Mouse (Mus musculus) CH12.LX (cell line): Measurements from ENCODE around the gene Tmem8b. TPM values are rescaled to one million over a fixed set of nuclear protein-coding genes. Genes with fewer than 3 reads are reported as not detected.

Source experiments
- DNase-seq: peaks from one replicate; pipeline ENCODE4 v3.0.0-alpha.2; 2013; ENCODE audit errors: extremely low read depth
- H3K27ac ChIP-seq: 2 replicates; pipeline ENCODE4 v1.5.1; 2012; ENCODE audit warnings: low read depth, mild to moderate bottlenecking, control low read depth, moderate library complexity; ENCODE audit not compliant: insufficient read depth
- H3K27me3 ChIP-seq: replicated peaks from 2 replicates; pipeline ENCODE3; 2012; ENCODE audit warnings: inconsistent platforms
- H3K36me3 ChIP-seq, 2 experiments: replicated peaks in 1 of 2; 2 replicates each; pipeline versions ENCODE3 to v1.6.1; 2012; ENCODE audit warnings: inconsistent platforms in 1 of 2, low read length in 1 of 2, mild to moderate bottlenecking in 1 of 2, mixed read lengths in 1 of 2, moderate library complexity in 1 of 2; ENCODE audit not compliant: control insufficient read depth in 1 of 2, insufficient read depth in 1 of 2
- H3K4me1 ChIP-seq, 2 experiments: 2 replicates each; pipeline ENCODE4 v1.6.1; 2012; ENCODE audit warnings: inconsistent platforms in 1 of 2, moderate library complexity in 1 of 2; ENCODE audit not compliant: insufficient read depth in 2 of 2, control insufficient read depth in 1 of 2
- H3K4me2 ChIP-seq: 2 replicates; pipeline ENCODE4 v1.6.1; 2012; ENCODE audit warnings: low read depth, mild to moderate bottlenecking, control low read depth; ENCODE audit not compliant: poor library complexity, insufficient read depth, severe bottlenecking
- H3K4me3 ChIP-seq, 3 experiments: fragments of 150-350 bp in 1 of 3; sonication (generic) in 1 of 3; replicated peaks in 1 of 3; 2 replicates each; pipeline versions ENCODE3 to v1.5.1; 2011 to 2012; ENCODE audit warnings: low read depth in 2 of 3, low read length in 2 of 3, mild to moderate bottlenecking in 2 of 3, moderate library complexity in 2 of 3, control low read depth in 1 of 3, improper control_type of control experiment in 1 of 3, inconsistent platforms in 1 of 3, mixed read lengths in 1 of 3; ENCODE audit not compliant: poor library complexity in 1 of 3
- H3K79me2 ChIP-seq: replicated peaks from 2 replicates; pipeline ENCODE4 v1.6.1; 2012; ENCODE audit warnings: mild to moderate bottlenecking, moderate library complexity; ENCODE audit not compliant: control insufficient read depth, poor library complexity, insufficient read depth, severe bottlenecking; ENCODE audit errors: extremely low read depth
- H3K9ac ChIP-seq: 2 replicates; pipeline ENCODE4 v1.6.1; 2012; ENCODE audit warnings: low read depth, mild to moderate bottlenecking, control low read depth, moderate library complexity; ENCODE audit not compliant: insufficient read depth
- H3K9me3 ChIP-seq: replicated peaks from 2 replicates; pipeline ENCODE3; 2012; ENCODE audit warnings: low read length, inconsistent platforms, mixed read lengths
- BHLHE40 ChIP-seq: IDR thresholded peaks from 2 replicates; pipeline ENCODE4 v1.6.1; 2011; ENCODE audit warnings: mild to moderate bottlenecking, low read depth, low read length, improper control_type of control experiment
- CHD1 ChIP-seq: IDR thresholded peaks from 2 replicates; pipeline ENCODE4 v1.6.1; 2012; ENCODE audit warnings: low read depth, low read length, improper control_type of control experiment, inconsistent platforms
- CTCF ChIP-seq, 2 experiments: IDR thresholded peaks in 1 of 2; conservative IDR thresholded peaks in 1 of 2; 2 replicates each; pipeline ENCODE4 v1.5.1; 2011 to 2012; ENCODE audit warnings: low read depth in 2 of 2, low read length in 2 of 2, improper control_type of control experiment in 1 of 2, inconsistent platforms in 1 of 2, mild to moderate bottlenecking in 1 of 2, moderate library complexity in 1 of 2
- E2F4 ChIP-seq: IDR thresholded peaks from 2 replicates; pipeline ENCODE4 v1.6.1; 2011; ENCODE audit warnings: low read depth, low read length, improper control_type of control experiment; ENCODE audit not compliant: insufficient replicate concordance
- GABPA ChIP-seq: IDR thresholded peaks from 2 replicates; pipeline ENCODE4 v1.6.1; 2012; ENCODE audit warnings: low read depth, low read length, improper control_type of control experiment, inconsistent platforms; ENCODE audit not compliant: insufficient replicate concordance
- MAZ ChIP-seq: IDR thresholded peaks from 2 replicates; pipeline ENCODE4 v1.6.1; 2012; ENCODE audit warnings: low read depth, mild to moderate bottlenecking, inconsistent platforms, low read length, improper control_type of control experiment, moderate library complexity
- MYC ChIP-seq: IDR thresholded peaks from 2 replicates; pipeline ENCODE4 v1.6.1; 2011; ENCODE audit warnings: low read depth, mild to moderate bottlenecking, improper control_type of control experiment, low read length
- PAX5 ChIP-seq: IDR thresholded peaks from 2 replicates; pipeline ENCODE4 v1.6.1; 2012; ENCODE audit warnings: low read length, inconsistent platforms, mixed read lengths
- POLR2AphosphoS2 ChIP-seq: IDR thresholded peaks from 2 replicates; pipeline ENCODE4 v1.6.1; 2011; ENCODE audit warnings: low read depth, low read length, improper control_type of control experiment
- RAD21 ChIP-seq: IDR thresholded peaks from 2 replicates; pipeline ENCODE4 v1.6.1; 2011; ENCODE audit warnings: low read depth, mild to moderate bottlenecking, low read length, improper control_type of control experiment, moderate library complexity
- RCOR1 ChIP-seq: conservative IDR thresholded peaks from 2 replicates; pipeline ENCODE4 v1.6.1; 2012; ENCODE audit warnings: low read depth, mild to moderate bottlenecking, inconsistent platforms, low read length, improper control_type of control experiment
- SIN3A ChIP-seq: IDR thresholded peaks from 2 replicates; pipeline ENCODE4 v1.6.1; 2012; ENCODE audit warnings: low read length, improper control_type of control experiment, inconsistent platforms
- SMC3 ChIP-seq: IDR thresholded peaks from 2 replicates; pipeline ENCODE4 v1.6.1; 2011; ENCODE audit warnings: low read depth, low read length, improper control_type of control experiment
- TBP ChIP-seq: conservative IDR thresholded peaks from 2 replicates; pipeline ENCODE4 v1.6.1; 2011; ENCODE audit warnings: low read depth, low read length, improper control_type of control experiment
- UBTF ChIP-seq: IDR thresholded peaks from 2 replicates; pipeline ENCODE4 v1.6.1; 2012; ENCODE audit warnings: low read depth, mild to moderate bottlenecking, inconsistent platforms, low read length, improper control_type of control experiment, moderate library complexity
- USF2 ChIP-seq: conservative IDR thresholded peaks from 2 replicates; pipeline ENCODE4 v1.6.1; 2011; ENCODE audit warnings: low read depth, low read length, improper control_type of control experiment
- ZC3H11A ChIP-seq: IDR thresholded peaks from 2 replicates; pipeline ENCODE4 v1.6.1; 2012; ENCODE audit warnings: low read depth, mild to moderate bottlenecking, inconsistent platforms, low read length, improper control_type of control experiment
- ZMIZ1 ChIP-seq: IDR thresholded peaks from 2 replicates; pipeline ENCODE4 v1.6.1; 2012; ENCODE audit warnings: low read depth, mild to moderate bottlenecking, inconsistent platforms, low read length, improper control_type of control experiment
- dilution Hi-C: fragments of 300-500 bp; cut with MboI; formaldehyde crosslinking; loops from 2 replicates; pipeline ENCODE4 v1.14.3; 2020; ENCODE audit warnings: low sequenced_read_pairs; ENCODE audit not compliant: extremely low pct_unique_long_range_greater_than_20kb, extremely low pct_ligation_motif_present
- in situ Hi-C: fragments of 300-500 bp; cut with MboI; formaldehyde crosslinking; loops from 3 replicates; pipeline ENCODE4 v1.14.3; 2019; ENCODE audit warnings: low sequenced_read_pairs, low pct_ligation_motif_present, low pct_unique_long_range_greater_than_20kb, mixed read lengths
- polyA plus RNA-seq: library from polyadenylated mRNA; unstranded; fragments of >175 nt; gene quantifications from 2 replicates; pipeline ENCODE4 v1.2.1, GENCODE M21; 2012; ENCODE audit warnings: low read depth; ENCODE audit not compliant: insufficient read length
- total RNA-seq, 2 experiments: library from RNA; depleted of rRNA; stranded (reverse); fragments of 300-350 nt in 1 of 2; fragments of >200 nt in 1 of 2; gene quantifications; 2 replicates each; pipeline ENCODE4 v1.2.3; 2012 to 2014

The Tmem8b gene
- total and polyA plus RNA-seq, 3 experiments = 0.26 to 0.47 TPM; not detected in 1

DNA sequence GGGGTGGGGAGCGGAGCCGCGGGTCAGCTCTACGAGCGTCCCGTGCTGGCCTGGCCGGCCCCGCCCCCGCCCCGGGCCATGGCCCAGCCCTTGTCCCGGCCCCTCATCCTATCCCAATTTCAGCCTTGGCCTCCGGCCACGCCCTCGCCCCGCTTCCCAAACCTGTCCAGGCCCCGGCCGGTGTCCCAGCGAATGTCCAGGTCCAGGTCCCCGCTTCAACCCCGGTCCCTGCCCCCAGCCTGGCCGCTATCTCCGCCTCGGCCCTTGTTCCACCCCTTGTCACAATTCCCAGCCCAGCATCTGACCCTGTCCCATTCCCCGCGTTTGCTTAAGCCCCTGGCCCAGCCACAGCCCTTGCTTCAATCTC lies 640 bp downstream of the Tmem8b start:
- Histone ChIP-seq H3K27ac (no peak overlapping the region), H3K79me2 (no peaks in the 10 kb centered on the region), H3K9me3 (no peaks in the 10 kb centered on the region), H3K9ac (peak overlapping the region; percentile 67), H3K4me3 (peak overlapping the region; percentile 37 to 59 (median 54)), H3K27me3 (peaks cover 90% of the 10 kb centered on the region), H3K4me2 (peak overlapping the region; percentile 82), H3K4me1 (peaks cover 0 to 10% of the 10 kb centered on the region in 2 experiments; a peak in 3 of 4 replicates), H3K36me3 (no peaks in the 10 kb centered on the region)
- dilution Hi-C loops = no loop called here
- in situ Hi-C loops = no loop called here
- TF ChIP-seq USF2 = no peak
- TF ChIP-seq CHD1 = no peak
- TF ChIP-seq TBP = no peak
- TF ChIP-seq SIN3A = 0 out of 2 replicates have a peak, but pooled peaks have one; percentile 33
- no peak for TF ChIP-seq GABPA
- no peak for TF ChIP-seq UBTF
- no peak for TF ChIP-seq RCOR1
- TF ChIP-seq ZMIZ1 = peak; percentile 39; the same call in 1 of the 2 replicates
- no peak; the same call in 1 of the 2 replicates for TF ChIP-seq BHLHE40
- TF ChIP-seq ZC3H11A = no peak
- no peak for DNase-seq

DNA sequence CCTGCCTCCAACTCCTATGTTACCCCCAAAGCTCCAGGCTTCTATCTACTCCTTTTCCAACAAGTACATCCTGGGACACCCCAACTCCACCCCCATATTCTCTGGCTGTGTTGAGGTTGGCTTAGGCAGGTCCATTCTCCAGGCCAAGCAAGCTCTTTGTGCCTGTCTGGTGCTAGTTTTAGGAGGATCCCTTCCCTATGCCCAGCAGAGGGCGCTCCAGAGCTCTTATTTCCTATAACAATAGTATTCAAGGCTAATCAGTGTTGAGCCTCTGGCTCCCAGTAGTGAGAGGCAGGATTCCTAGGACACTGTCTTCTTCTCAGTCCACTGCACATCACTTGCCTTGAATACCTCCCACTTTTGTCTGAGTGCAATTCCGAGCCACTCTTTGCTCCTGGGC lies 3.3 kb downstream of the Tmem8b start:
- Histone ChIP-seq H3K4me3 (no peak overlapping the region), H3K9ac (no peak overlapping the region), H3K9me3 (no peaks in the 10 kb centered on the region), H3K79me2 (no peaks in the 10 kb centered on the region), H3K27me3 (peaks cover 90% of the 10 kb centered on the region), H3K36me3 (no peaks in the 10 kb centered on the region), H3K27ac (no peak overlapping the region), H3K4me2 (no peak overlapping the region)
- in situ Hi-C loops = no loop called here
- peak; percentile 84 for DNase-seq
- dilution Hi-C loops = no loop called here
- peak; percentile 77 to 80 for TF ChIP-seq CTCF (conservative IDR thresholded peaks at IDR 0.05 in 1 of 2, IDR thresholded peaks at IDR 0.05 in 1 of 2; ENCODE audit: low read depth in 2 of 2, low read length in 2 of 2)
- TF ChIP-seq MYC = no peak
- no peak for TF ChIP-seq MAZ
- TF ChIP-seq E2F4 = no peak
- peak; percentile 35 for TF ChIP-seq RAD21
- no peak for TF ChIP-seq PAX5
- TF ChIP-seq SMC3 = peak; percentile 56
- TF ChIP-seq POLR2AphosphoS2 = no peak
- TF ChIP-seq, all 38 proteins: peak for 3
- peaks cover 0 to 10% of the 10 kb centered on the region in 2 experiments; a peak in 3 of 4 replicates for H3K4me1 ChIP-seq
